Mouse (Mus musculus) brain, embryonic 14.5 days (tissue): Measurements from ENCODE around the gene Sprr2a3.
"Not testable (repeated sequence)": the region's sequence is repeated elsewhere in the genome, so short reads cannot be mapped to it uniquely, and the experiment has no call there.

ENCODE experiments used
- CTCF ChIP-seq: fragments of 200-500 bp; IDR thresholded peaks from 2 replicates; pipeline ENCODE4 v1.5.1; 2012; ENCODE audit warnings: inconsistent platforms, mild to moderate bottlenecking, moderate library complexity, borderline replicate concordance; ENCODE audit not compliant: insufficient read depth, insufficient read length; ENCODE audit errors: extremely low read depth
- POLR2A ChIP-seq: fragments of 200-500 bp; IDR thresholded peaks from 2 replicates; pipeline ENCODE4 v1.6.1; 2012; ENCODE audit warnings: mild to moderate bottlenecking, inconsistent platforms, borderline replicate concordance; ENCODE audit not compliant: poor library complexity, insufficient read depth, insufficient read length, severe bottlenecking; ENCODE audit errors: extremely low read depth

- not testable (repeated sequence) for TF ChIP-seq CTCF, POLR2A
Measured at GRCm38 (mm10) chr3:92288489-92288888, 3.3 kb downstream of the Sprr2a3 start.
